Mouse (Mus musculus): ENCODE results near the gene Dtnb.

Dtnb gene

DNA sequence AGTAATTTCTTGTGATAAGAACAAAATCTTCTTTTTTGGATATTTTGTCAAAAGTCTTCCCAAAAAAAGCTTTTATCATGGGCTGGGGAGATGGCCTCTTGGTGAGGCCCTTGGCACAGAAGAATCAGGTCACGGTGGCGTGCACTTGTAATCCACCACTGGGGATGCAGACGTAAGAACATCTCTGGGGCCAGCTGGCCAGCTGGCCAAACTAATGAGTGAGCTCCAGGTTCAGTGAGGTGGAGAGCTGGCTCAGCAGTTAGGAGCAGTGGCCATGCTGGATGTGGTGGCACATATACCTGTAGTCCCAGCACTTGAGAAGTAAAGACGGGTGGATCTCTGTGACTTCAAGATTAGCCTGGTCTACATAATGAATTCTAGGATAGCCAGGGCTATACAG, 196.2 kb downstream of the Dtnb start:
- intact Hi-C loops (cut with DNase I), result no loop called here

DNA sequence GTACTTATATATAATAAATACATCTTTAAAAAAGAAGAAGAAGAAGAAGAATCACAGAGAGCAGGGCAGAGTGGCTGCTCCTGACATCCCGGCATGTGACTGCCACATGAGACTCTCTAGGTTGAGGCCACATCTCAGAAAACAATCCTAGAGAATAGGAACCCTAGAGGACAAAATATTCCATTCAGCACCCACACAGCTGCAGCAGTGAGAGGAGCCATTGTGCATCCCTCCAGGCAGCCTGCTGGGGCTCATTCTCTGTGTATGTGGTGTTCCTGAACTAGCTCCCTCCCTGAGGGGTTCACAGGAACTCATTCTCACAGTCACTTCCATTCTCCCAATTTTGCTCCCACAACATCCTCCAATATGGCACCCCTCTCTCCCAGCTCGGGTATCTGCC, 198.4 kb downstream of the Dtnb start:
- intact Hi-C loops (cut with DNase I), result no loop called here

DNA sequence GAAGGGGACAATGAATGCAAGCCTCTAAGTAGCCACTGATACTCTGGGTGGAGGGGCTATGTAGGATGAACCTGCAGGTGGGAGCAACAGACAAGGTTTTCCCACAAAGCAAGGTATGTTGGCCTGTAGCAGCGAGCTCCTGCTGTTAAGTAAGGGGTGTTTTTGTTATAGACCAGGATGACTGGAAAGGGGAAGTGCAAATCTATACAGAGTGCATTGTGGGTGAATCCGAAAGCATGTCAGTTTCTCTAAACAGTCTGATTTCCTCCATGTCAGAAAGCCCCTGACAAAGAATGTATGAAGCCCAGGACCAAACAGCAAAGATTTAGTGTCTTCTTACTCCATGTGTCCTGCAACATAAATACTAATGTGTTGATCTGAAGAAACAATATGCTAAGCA, 198.9 kb downstream of the Dtnb start:
- intact Hi-C loops (cut with DNase I), result no loop called here

- intact Hi-C loops (cut with DNase I), result no loop called here
These were observed 201.5 kb downstream of the Dtnb start for GRCm38 (mm10) chr12:3773643-3774042.

- intact Hi-C loops (cut with DNase I), result no loop called here
These were observed 203.8 kb downstream of the Dtnb start for GRCm38 (mm10) chr12:3776015-3776414.

GRCm38 (mm10) chr12:3777682-3778081, 205.5 kb downstream of the Dtnb start:
- intact Hi-C loops (cut with DNase I), result no loop called here

DNA sequence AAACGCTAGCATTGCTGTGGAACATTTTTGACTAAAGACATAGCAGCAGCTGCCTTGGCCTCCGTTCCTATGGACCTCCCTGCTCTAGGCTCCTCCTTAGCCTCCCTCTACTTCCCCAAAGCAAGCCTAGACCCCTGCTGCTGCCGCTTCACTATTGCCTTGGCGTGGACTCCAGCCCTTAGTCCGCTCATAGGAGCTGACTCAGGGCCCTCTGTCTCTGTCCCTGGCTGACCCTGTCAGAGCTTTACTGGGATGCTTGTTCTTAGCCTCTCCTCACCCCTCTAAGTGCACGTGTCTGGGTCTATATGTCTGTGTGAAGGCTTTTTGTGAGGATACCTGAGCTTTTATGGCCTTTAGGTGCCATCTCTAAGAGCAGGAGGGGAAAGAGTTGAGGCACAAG, 206.1 kb downstream of the Dtnb start:
- intact Hi-C loops (cut with DNase I), result no loop called here

GRCm38 (mm10) chr12:3779639-3780038, 207.5 kb downstream of the Dtnb start:
- intact Hi-C loops (cut with DNase I), result loop anchor here (5.0 kb wide), 1 partner anchor 82 kb away; no protein-coding TSS in a partner anchor

DNA sequence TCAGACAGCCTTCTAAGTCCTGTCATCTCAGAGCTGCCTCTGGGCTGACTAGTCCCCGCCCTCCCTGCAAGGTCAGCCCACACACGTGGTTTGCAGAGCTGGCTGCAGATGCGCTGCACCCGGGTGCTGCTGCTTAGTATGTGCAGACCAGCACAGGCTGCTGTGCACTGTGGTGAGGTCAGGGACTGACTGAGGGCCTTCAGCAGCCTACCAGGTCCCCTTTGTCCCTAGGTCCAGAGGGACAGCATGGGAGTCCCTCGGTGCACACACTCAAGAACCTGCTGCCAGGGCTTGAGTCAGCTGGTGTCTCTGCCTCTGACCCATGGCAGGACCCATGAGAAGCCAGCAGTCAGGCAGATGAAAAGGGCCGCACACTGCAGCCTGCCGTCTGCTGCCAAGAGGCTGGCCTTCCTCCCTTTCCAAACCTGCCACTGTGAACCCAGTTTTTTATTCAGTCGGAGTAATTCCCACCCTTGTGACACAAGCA, 208.3 kb downstream of the Dtnb start:
- intact Hi-C loops (cut with DNase I), result loop anchor here (5.0 kb wide), 1 partner anchor 83 kb away; no protein-coding TSS in a partner anchor

DNA sequence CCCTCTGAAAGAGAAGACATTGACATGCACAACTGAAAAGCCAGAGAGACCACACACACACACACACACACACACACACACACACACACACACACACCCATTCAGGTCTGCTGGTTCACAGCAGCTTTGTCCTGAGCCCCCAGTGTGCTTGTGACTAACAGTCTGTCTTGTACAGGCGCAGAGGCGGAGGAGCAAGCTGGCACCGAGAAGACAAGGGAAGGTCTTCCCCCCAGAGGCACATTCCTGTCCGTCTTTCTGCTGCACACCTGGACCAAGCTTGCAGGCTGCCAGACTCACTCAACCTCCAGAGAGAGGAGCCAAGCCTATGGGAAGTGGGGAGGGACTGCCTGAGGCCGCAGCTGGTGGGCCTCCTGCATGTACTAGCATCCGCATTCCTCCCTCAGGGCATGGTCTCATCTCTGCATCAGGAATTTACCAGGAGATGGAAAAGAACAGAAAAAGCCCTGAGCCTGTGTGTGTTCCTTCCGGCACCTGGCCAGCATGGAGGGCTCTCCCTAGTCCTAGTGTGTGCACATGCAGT, 208.8 kb downstream of the Dtnb start:
- intact Hi-C loops (cut with DNase I), result loop anchor here (5.0 kb wide), 1 partner anchor 84 kb away; no protein-coding TSS in a partner anchor

- intact Hi-C loops (cut with DNase I), result loop anchor here (5.0 kb wide), 1 partner anchor 84 kb away; no protein-coding TSS in a partner anchor
These were observed 209.3 kb downstream of the Dtnb start for GRCm38 (mm10) chr12:3781482-3781881.

DNA sequence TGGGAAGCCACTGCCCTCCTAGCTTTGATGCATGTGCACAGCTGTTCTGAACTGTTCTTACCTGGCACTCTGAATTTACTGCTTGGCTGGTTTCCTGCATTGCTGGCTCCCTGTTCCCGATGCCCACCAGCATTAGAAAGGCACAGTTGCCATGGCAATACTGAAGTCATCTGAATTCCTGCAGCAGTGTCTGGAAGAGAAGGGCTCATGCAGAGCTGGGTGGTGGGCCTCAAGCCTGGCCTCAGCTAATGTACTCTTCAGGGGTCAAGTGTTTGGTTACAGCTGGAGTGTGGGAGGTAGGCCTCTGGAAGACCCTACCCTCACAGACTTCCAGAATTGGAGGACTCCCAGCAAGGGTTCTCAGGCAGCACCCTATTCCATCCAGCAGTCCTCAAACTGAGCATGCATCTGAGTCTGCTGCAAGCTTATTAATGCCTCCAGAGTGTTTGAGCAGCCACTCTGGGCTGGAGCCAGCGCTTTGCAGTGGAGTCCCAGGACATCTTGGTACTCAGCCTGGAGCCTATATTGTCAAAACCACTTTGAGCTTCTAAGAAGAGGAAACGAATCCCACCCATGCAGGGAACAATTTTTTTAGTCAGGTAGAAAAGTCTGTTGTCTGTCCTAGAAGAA, 211.1 kb downstream of the Dtnb start:
- intact Hi-C loops (cut with DNase I), result loop anchor here (5.0 kb wide), 1 partner anchor 86 kb away; no protein-coding TSS in a partner anchor

DNA sequence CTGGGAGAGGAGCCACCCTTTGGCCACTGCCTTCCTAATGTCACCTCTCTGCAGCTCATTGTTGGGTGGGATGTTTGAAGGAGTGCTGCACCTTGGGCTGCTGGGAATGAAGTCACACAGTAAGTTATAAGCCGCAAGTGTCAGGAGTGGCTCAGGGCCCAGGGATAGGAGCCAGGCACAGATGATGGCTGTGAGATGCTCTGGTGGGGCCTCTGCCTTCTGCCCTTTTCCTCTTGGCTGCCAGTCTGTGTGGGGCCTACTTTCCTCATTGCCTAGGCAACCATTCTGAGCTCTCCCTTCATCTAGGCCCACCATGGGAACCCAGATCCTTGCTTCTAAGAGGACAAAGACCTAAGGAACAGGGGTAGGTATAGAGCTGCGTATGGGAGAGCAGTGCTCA, 212.1 kb downstream of the Dtnb start:
- intact Hi-C loops (cut with DNase I), result loop anchor here (5.0 kb wide), 1 partner anchor 87 kb away; no protein-coding TSS in a partner anchor

GRCm38 (mm10) chr12:3784729-3785128, 212.5 kb downstream of the Dtnb start:
- intact Hi-C loops (cut with DNase I), result loop anchor here (5.0 kb wide), 1 partner anchor 87 kb away; no protein-coding TSS in a partner anchor

GRCm38 (mm10) chr12:3787041-3787440, 214.9 kb downstream of the Dtnb start:
- intact Hi-C loops (cut with DNase I), result no loop called here

DNA sequence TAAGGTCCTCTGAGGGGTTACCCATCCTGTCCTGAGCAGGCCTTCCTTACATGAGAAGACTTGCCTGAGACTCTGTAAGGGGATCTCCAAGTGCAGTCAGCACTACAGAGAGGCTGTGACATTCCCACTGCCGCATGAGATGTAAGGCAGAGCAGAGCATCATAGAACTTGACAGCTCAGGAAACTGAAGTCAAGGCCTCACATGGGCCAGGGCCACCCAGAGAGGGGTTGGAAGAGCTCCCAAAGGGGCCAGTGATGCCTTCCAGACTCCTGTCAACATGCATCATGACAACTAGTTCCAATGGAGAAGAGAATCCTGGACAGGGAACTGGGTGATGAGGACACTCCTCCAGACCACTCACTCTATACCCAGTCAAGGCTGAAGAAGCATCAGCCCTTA, 215.4 kb downstream of the Dtnb start:
- intact Hi-C loops (cut with DNase I), result no loop called here

GRCm38 (mm10) chr12:3788421-3789051, 216.4 kb downstream of the Dtnb start:
- intact Hi-C loops (cut with DNase I), result no loop called here

DNA sequence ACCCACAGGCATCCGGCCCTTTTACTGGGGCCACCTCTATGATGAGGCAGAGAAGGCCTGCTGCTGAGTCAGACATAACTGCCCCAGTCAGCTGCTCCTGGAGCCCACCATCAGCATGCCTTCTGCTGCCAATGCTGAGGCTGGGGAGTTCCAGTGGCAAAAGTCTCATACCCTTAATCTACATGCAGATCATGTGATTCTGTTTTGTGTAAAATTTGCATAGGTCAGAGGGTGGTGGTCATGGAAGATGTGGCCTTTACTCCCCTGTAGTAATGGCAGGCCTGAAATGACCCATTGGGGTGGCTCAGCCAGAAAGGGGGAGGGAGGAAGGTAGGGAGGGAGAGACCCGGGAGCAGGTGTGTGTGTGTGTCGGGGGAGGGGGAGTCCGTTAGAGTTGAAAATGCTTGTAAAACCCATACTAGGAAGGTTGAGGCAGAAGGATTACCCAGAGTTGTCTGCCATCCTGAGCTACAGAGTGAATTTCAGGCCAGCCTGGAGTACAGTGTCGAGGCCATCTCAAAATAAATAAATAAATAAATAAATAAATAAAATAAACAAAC, 217.5 kb downstream of the Dtnb start:
- intact Hi-C loops (cut with DNase I), result no loop called here

DNA sequence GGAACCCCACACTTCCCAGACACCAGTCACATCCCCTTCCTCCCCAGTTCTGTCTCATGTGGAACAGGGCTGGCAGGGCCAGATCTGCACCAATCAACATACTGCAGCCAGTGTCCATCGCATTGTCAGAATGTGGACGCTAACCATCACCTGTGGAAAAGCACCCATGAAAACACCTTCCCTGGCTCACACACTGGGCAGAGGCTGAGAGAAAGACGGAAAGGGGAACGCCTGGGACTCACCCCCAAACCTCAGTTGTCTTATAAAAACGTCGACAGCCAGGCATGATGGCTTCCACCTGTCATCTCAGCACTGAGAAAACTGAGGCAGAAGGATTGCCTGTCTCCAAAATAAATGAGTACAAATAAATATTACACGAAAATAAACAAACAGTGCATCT, 219.1 kb downstream of the Dtnb start:
- intact Hi-C loops (cut with DNase I), result no loop called here

GRCm38 (mm10) chr12:3791732-3792131, 219.6 kb downstream of the Dtnb start:
- intact Hi-C loops (cut with DNase I), result no loop called here

DNA sequence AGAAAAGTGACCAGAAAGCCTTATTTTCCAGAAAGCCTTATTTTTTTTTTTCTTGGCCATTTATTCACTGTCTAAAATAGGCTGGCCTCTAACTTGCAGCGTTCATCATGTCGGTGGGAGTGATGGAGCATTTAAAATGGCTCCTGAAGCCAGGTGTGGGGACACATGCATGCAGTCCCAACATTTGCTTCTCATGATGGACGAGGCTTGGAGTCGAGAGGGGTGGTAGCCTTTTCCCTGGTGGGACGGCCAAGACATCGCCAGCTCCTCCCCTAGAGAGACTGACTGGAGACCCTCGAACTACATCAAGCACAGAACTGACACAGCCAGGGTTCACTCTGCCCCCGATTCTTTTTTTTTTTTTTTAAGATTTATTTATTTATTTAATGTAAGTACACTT, 220.1 kb downstream of the Dtnb start:
- intact Hi-C loops (cut with DNase I), result no loop called here

GRCm38 (mm10) chr12:3795569-3795968, 223.4 kb downstream of the Dtnb start:
- intact Hi-C loops (cut with DNase I), result no loop called here
